Mouse (Mus musculus): ENCODE data around the gene Gtpbp8.

Gtpbp8 gene

GRCm38 (mm10) chr16:44690501-44690900 is 55.7 kb downstream of the Gtpbp8 start:
- DNase-seq (ENCODE audit: low spot score in 2 of 2), result no peak

GRCm38 (mm10) chr16:44688507-44688906 is 57.7 kb downstream of the Gtpbp8 start:
- no peak for DNase-seq (ENCODE audit: low spot score in 2 of 2)

- no peak for DNase-seq (ENCODE audit: low spot score in 2 of 2)
These were observed 58.3 kb downstream of the Gtpbp8 start for GRCm38 (mm10) chr16:44687719-44688420.

GRCm38 (mm10) chr16:44686991-44687718 is 59.0 kb downstream of the Gtpbp8 start:
- DNase-seq (ENCODE audit: low spot score in 2 of 2), result no peak

Data from frontal cortex, postnatal 14 days (tissue).